Mouse (Mus musculus): ENCODE measurements around the gene Dock4.

Gene Dock4

DNA sequence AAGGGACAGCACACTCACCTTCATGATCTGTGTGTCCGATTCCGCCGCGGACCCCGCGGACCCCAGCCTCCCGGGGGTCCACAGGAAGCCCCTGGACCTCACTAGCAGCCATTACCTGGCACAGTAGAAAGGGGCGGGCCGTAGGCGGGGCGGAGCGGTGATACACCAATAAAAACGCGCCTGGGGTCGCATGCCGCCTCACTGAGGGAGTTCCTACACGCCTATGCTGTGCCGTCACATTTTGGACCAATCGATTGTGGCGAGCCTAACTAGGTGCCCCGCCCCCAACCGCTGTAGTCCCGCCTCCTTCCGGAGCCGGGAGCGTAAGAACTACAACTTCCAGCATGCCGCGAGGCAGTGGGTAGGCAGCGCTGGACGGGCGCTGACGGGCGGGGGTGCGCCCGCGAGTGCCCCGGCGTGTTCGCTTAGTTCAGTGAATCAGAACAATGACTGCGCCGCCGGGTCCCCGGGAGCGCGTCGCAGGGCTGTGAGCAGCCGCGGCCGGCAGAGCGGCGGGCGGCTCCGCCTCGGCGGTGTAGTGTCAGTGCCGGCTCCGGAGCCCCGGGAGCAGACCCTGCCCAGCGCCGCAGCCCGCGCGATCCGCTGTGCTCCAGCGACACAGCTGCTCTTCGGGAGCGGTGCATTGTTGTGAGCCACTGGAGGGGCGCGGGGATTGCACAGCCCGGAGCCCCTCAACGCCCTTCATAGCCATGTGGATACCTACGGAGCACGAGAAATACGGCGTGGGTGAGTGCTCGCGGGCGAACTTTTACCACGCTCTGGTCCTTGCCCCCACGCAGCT, at the start of gene Dock4, which contains the start of gene Zfp277:
Gene Dock4 (plus strand): TSS at position 305 of the 802 bp plus-strand sequence.
Gene Zfp277 (minus strand): TSS at position 255 of the 802 bp plus-strand sequence.
- DNase-seq: peak; percentile 100

DNA sequence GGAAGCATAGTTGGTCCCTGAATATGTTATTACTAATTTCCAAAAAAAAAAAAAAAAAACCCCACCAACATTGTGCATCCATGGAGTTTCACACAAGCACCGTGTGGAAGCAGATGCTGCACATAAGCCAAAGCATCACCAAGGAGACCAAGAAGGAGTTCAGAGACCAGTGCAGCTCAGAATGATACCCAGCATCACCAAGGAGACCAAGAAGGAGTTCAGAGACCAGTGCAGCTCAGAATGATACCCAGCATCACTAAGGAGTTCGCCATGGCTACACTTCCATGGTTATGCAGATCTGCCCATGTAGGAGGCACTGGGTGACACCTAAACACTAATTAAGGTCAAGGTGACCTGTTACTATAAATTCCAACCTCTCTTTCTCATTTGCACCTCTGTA, 46.8 kb upstream of the Dock4 start:
- DNase-seq: no peak

DNA sequence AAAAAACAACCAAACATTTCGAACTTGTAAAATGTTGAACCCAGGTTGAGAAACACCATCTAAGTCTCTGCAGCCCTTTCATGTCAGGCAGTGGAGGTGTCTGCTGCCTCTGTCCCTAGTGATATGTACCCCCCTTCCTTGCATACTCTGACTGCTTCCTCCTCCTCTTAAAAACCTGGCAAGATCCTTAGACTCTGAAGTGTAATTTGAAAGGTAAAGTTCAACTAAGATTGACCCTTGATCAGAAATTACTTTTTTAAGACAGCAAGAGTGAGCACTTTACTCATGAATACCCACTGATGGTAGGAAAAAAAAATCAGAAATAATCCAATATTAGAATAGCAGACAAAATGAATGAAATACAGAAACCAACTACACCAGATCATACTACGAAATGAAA, 46.4 kb upstream of the Dock4 start:
- DNase-seq: no peak

DNA sequence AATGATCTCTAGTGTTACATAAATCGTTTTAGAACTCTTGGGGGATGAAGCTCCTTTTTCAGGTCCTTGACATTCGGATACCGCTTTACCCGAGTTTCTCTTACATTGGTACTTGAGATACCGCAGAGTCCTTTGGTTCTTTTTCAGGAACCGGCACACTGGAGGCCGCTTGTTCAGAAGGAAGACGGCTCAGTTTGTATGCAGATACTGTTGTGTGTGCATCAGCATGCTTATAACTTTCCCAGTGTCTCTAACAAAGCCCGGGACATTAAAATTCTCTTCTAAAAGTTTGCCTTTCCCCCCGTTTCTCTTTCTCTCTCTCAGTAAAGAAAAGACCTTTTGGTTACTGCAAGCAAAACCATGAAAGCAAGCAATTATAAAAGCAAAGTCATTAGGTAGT, 45.9 kb upstream of the Dock4 start:
- no peak for DNase-seq

DNA sequence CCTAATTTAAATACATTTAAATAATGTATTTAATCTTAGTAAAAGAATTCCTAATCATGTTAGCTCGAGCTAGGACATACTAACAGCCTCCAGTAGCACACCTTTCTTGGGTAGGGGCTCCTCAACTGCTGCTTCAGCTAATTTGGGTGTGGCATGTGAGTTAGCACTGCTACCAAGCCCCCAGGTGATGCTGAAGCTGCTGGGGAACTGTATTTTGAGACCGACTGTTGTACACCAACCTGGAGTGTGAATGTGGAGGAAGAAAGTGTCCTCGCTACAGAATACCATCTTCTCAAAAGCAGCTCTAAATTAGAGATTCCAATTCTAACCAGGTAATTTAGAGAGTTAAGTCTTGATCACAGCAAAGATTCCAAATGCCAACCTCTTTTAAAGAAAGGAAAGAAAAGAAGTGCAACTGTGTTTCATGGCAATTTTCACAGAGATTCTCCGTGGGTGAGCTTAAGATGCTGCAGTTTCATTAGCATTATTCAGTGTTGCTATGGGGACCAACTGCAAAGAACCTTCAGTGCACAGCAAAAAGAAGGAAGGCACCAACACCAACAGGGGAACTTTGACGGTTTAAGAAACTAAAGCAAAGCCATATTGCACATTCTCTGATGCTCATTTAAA, 31.0 kb upstream of the Dock4 start:
- no peak for DNase-seq

DNA sequence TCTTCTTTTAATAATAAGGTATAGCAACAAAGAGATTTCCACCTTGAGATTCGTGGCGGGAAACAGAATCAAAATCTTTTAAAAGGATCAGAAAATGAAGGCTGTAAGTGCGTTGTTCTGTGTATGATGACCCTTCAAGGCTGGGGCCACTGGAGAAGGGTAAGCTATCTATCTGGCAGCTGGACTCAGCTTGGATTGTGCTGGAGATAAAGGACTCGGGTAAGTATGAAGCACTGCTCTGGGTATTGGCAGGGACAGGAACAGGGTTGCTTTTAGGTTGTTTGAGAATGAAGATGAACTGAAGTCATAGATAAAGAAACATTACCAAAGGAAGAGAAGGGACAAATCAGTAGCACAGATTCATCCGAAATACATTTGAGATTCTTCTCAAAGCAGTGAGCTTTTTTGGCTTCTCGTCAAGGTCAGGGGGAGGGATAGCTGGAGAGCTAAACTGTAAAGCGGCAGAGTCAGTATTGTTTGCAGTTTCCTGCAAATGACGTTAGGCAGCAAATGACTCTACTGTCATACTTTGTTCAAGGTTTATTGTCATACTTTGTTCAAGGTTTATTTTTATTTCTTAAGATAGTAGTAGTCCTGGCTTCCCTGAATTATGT, 30.3 kb upstream of the Dock4 start:
- no peak for DNase-seq

DNA sequence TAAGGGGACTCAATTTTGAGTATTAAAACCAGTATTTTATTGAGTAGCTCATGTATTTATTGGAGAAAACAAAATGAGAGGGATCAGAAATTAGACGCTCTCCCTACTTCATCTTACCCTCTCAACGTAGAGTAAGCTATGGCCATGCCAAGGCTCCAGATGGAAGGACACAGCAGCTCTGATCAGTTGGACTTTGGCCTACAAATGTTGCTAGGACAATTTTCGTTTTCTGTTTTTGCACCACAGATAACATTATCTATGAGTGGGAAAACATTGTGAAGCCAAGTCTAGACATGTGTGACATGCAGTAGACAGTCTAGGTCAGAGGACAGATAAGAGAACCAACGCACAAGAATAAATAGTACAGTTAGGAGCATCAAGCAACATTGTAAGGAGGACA, 28.5 kb upstream of the Dock4 start:
- DNase-seq: no peak

DNA sequence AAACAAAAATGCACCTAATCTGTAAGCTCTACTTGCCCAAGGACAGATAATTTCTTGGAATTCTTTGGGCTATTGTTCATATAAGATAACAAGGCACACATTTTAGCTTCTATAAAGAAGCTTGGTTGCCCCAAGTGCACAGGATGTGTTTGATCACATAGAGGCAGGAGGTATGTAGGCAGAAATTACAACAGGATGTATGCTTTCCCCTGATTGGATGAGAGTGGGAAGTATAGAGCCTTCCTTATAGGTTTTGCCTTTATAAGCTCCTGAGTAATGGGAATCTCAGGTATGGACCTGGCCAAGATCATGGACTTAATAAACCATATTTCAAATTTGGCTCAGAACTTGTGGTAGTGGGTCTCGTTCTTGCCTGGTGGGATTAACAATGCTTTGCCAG, 20.8 kb upstream of the Dock4 start:
- DNase-seq: no peak

DNA sequence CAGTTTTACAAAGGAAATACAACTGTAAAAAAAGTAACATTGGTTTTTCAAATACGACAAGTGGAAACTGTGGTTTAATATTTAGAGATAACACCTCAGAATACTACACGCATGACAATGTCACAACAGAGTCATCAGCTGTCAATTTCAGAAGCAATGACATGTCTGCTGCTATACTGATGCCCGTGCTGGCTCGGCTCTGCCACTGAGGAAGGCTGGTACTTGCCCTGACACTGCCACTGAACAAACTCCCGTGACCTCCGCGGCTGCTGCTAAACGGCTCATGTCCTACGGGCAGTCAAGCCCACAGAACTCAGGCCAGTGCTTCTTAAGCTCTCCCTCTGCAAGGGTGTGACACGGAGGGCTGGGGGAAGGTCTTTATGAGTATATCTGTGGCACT, 18.1 kb upstream of the Dock4 start:
- DNase-seq: no peak

DNA sequence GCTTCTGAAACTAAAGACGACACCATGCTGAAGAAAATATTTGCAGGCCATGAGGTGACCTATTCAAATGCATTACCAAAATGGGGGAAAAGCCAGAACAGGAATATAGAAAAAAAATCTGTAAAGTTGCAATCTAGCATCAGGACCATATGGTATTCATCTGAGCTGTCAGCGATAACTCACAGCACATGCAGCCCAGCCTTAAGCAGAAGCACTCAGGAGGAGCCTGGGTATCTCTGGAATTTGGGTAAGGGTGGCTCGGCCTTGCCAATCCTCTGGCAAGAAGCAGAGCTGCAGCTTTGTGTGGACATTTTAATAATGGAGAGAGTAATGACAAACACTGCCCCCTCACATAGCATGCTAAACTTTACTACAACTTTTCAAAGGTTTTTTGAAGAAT, 15.8 kb upstream of the Dock4 start:
- DNase-seq: no peak

DNA sequence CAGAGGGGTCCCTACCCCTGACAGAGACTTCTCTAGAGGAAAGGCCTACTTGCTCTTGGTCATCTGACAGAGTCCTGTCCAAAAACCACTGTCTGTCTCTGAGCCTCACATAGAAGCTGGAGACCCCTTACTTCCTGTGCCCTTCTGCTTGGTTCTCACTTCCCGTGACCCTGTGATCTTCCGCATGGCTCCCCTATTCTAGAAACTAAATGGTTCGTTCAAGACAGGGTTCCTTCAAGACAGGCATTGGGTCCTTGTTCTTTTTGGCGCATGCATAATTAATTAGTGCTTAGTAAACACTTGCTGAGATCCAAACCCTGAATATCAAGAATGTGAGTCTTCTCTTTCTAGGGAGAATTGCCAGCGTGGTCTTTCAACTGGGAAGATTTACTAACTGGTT, 14.7 kb upstream of the Dock4 start:
- DNase-seq: no peak

DNA sequence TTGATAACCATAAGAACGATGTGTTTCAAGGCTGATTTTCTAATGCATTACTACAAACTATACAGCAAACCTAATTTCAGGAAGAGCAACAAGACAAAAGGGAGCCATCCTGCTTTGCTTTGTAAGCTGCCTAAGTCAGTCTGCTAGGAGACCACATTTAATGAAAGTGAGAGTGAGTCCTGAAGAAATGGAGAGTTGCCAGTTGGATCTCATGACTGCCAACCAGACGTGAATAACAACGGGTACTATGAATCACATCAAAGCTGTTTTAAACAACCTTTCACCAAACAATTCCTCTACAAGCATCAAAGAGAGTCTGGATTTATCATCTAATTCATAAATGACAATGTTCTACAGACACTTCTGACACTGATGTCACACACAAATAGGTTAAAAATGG, 11.7 kb upstream of the Dock4 start:
- no peak for DNase-seq

DNA sequence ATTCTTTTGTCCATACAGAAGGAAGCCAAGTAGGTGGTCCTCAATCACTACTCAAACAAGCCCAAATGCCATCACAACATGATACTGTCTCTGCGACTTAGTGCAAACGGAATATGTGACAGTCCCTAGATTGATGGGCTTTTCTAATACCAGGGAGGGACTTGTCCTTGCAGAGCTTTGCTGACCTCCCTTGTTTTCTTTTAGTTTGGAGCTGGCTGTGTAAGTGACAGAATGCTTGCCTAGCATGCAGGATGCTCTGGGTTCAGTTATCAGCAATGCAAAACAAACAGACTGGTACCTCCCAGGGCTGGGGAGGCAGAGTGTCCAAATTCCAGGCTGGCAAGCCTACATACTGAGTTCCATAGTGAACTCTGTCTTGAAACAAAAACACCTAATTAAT, 7.7 kb upstream of the Dock4 start:
- DNase-seq: no peak

DNA sequence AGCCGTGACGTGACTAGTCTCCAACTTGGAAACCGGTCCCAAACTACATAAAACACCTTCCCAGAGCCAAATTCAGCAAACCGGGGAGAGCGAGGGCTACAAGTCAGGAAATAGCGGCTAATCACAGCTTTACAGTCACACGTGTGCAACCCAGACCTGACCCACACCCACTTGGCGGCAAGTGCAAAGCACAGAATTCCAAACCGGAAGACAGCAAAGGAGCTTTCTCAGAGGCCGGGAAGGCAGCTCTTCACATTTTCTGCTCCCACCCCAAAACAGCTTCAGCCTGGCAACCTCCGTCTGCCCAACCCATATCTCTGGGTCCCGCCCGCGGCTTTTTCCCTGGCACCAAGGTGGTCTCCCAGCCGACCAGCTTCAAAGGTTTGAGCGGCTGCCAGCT, 546 bp upstream of the Dock4 start:
- no peak for DNase-seq

DNA sequence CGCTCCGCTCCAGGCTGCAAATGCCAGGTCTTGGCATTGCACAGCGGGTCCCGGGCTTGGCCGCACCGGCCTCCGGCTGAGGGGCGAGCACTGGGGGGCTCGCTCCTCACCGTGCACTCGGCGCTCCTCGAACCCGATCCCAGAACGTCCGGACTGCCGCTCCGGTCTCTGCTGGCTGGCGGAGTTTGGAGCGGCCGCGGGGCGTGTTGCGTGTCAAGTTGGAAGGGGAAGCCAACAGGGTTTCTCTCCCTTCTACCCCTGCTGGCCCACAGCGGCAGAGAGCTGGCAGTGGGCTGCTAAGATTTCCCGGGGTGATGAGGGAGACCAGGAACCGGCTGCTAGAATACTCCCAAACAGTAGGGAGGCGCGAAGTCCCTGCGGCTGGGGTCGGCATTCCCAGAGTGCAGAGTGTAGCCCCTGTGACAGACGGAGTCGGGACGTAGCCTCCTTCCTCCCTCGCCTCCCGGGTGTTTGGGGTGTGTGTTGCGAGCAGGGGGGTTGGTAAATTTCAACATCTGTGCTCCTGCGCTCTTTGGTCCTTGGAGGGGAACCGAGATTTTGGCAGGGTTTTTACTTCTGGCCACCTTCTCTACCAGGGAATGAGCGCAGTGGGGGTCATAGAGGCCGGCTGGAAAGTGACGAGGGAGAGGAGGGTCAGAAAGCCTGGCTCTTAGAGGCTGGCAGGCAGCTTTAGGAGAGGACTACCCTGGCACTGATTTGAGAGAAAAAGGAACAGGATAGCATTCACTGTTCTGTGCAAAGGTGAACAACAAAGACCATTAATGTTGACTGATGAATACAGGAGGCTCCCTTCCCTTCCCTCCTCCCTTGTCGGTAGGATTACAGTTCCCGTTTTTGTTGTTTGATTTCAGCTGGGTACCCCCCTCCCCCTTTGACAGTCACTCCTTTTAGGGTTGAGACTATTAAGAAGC, 964 bp downstream of the Dock4 start:
- DNase-seq: peak; percentile 74

DNA sequence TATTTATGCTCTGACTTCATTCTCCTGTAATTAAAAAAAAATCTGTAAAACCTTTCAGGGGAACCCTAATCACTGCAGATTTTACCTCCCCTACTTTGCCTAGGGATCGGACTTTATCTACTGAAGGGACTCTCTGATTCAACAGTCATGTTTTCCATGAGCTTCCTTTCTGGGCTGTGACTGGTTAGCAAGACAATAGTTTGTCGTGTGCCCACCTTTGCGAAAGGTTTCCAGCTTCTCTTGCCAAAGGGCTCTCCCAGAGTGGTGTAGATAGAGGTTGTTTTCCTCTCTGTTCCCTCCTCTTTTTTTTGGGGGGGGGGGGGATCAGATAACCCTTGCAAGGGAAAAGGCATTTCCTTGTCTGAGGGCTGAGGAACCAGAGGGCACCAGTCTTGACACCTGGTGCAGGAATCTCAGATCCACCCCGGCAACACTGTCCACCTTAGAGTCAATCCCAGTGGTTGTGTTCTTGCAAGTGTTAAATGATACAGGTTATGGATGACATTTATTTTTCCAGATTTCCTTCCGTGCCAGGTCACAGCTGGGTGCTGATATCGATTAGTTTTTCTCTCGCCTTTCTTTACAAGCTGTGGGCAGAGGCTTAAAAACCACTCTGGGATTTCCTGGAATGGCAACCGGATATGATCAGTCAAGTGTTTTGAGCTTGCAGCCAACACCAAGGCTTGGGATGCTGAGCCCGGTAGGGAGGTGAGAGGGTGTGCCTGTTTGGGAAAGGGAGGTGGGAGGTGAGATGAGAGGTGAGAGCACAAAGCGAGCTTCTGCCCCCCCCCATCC, 2.0 kb downstream of the Dock4 start:
- peak; percentile 24 for DNase-seq

DNA sequence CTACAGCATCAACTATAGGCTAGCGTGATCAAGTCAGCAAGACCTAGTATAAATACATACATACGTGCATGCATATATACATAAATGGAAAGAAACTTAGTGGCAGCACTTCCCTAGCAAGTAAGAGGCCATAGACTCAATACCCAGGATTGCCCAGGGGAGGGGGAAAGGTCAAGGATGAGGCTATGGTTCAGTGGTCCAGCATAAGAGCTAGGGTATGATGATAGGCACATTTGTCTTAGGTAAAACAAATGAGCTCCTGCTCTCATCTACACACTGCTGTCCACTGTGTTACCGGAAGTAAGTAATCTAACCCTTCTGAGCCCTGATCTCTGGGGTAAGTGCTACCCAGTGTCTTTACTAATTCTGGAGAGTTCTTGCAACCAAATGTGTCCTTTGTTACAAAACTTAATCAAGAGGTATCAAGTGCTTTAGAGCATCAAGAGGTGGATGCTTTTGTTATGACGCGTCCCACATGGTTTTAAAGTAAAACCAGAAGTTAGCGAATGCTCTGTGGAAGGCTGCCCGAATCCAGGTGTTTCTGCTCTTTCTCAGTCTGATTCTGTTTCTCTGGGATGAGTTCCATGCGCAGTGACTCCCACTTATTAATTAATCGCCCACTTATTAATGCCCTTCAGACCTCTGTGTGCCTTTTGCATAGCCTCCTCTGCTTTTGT, 3.5 kb downstream of the Dock4 start:
- DNase-seq: no peak

DNA sequence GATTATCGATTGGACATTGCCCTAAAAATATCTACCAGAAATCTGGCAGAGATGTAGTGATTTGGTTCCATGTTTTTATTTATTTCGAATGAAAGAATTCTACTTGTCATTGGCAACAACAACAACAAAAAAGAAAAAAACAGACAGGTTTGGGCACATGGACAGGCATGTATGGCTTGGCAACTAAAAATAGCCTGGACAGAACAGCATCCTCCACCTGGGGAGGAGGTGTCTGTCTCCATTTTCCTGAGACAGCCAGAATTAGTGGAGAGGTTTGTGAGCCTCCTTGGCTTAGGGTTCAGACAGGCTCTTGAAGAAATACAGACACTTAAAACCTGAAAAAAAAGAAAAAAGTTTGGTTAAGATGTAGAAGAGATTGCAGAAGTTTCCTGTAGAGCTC, 10.8 kb downstream of the Dock4 start:
- no peak for DNase-seq

DNA sequence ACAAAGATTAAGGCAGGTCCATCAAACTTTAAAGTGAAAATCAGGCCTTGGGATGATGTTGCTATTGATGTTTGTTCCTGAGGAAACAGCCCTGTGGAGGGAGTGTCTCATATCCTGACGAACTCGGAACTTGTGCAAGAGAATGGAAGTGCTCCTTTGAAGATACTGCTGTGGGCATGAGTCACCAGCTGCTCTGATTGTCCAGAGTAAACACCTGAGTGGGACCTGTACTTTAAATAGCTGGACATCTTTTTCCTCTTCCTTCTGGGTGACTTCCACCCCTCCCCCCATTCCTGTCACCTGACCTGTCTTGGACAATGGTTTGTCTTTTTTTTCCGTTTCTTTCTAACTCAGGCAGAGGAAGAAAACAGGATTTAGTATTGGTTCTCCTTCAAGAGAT, 13.2 kb downstream of the Dock4 start:
- no peak for DNase-seq

DNA sequence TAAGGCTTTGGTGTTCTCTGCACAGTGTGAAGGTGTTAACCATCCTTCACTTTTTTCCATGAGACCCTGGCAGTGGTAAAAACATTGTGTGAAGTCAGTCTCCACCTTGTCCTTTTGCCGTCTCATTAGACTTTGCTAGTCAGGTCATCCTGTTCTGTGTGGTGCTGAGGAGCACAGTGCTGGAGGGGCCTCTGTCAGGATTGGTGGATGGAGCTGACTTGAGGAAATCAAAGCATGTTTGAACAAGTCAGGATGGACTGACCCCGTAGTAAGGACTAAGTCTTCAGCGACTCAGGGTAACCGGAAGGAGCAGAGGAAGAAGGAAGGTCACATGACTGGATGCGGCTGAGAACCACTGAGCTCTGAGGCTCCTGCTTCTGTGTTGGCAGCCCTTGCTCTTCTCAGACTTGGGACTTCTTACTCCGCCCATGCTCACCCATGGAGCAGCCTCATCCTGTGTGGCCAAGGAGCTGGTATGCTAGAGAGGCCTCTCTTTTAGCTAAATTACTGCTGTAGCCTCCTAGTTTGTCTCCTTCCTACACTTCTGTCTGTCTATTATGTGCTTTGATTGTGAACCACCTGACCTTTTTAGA, 14.0 kb downstream of the Dock4 start:
- no peak for DNase-seq

DNA sequence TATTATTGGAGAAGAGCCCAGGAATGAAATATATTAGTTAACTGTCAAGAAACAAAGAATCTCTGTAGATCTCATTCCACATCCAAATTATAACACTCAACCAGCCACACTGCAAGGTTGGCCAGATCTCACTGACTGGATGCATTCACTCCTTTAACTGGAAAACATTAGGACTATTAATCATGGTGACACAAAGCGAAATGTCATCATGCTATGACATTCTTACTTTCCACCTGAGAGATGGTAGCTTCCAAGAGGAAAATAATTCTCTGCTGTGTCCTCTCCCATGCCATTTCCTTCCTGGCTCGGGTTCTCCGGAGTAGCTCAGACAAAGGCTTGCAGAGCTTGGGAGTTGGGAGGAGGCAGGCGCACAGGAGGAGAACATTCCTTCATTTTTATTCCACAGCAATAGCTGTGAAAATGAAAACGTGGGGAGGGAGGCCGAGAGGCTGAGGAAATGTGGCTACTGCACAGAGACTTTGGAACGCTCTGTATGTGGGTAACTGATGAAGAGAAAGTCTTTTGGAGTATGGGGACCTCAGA, 17.0 kb downstream of the Dock4 start:
- DNase-seq: no peak

Measured in retina, postnatal 1 day (tissue).